Mouse (Mus musculus) mouse embryonic stem cell (cell line): ENCODE results near the gene Lrrc1.

Experiments
- in situ Hi-C, 2 experiments: fragments of 300-500 bp; cut with MboI; formaldehyde crosslinking; loops; 1 replicate in 1 of 2; 3 replicates in 1 of 2; pipeline ENCODE4 v1.14.3; 2019 to 2020; ENCODE audit warnings: low sequenced_read_pairs in 2 of 2, low pct_unique_long_range_greater_than_20kb in 1 of 2, mixed read lengths in 1 of 2; ENCODE audit not compliant: unreplicated experiment in 1 of 2

Gene Lrrc1

DNA sequence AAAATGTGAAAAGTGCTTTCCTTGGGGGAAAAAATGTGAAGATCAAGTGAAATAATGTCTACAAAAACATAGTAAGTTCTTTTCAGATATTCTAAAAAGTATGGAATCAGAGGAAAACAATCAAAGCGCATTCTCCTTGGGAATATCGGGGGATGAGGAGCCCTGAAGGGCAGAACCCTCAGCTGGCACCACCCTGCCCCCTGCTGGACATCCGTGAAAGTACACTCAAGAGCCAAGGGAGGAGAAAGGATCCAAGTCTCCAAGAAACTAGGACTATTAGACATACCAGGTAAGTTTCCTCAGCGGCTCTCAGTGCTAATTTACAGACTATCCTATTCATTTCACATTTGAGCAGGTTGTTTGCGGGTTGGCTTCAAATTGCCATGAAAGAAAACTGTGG is 163.1 kb downstream of the Lrrc1 start:
- in situ Hi-C loops = loop anchor here in 1 of 2 experiments (25.0 kb wide), 1 partner anchor 994 kb away; no protein-coding TSS in a partner anchor
